Mouse (Mus musculus): Measurements from ENCODE around the gene Ctbp1. TPM values are rescaled to one million over a fixed set of nuclear protein-coding genes. Genes with fewer than 3 reads are reported as not detected.

The Ctbp1 gene
- polyA plus RNA-seq (2021; fragmentation: Nextera tagmentation), result 58.7 and 347 TPM in 2 replicates
- long read RNA-seq, experiment 1, transcript Ctbp1-211 (10 exons, 2,436 nt), result major isoform, 19 of 258 reads
- long read RNA-seq, experiment 1, transcript Ctbp1-201 (9 exons, 2,279 nt), result minor isoform, 17 of 258 reads
- long read RNA-seq, experiment 1, partial matches to known transcripts, result 77 of 258 reads
- long read RNA-seq, experiment 1, other reads (novel, unspliced or antisense), result 141 of 258 reads
- long read RNA-seq, experiment 2, partial matches to known transcripts, result 38 of 95 reads
- long read RNA-seq, experiment 2, other reads (novel, unspliced or antisense), result 50 of 95 reads

GRCm38 (mm10) chr5:33274953-33275454 lies at the start of gene Ctbp1:
TSS of gene Ctbp1 (minus strand) at chr5:33274994.

DNA sequence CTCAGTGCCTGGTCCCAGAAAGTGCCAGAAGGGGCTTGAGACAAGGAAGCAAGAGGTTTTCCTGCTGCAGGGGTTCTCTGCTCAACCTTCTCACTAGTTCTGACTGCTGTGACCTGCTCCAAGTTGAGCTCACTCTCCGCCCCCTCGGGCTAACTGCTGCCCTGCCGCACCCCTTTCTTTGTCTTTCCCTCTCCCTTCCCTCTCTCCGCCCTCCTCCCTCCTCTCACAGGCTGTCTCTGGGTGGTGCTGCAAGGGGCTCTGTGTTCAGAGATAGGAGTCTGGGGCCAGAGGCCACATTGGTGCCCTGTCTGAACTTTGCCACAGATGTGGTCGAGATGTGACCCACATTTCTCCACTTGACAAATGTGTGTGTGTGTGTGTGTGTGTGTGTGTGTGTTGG lies 56.7 kb downstream of the Ctbp1 start, which contains the start of gene Spon2:
TSS of gene Spon2 (minus strand) at position 375 of the 400 bp plus-strand sequence.

Other genes starting within 250 kb of the Ctbp1 start
- gene Slc5a1, start 170.8 kb downstream of the Ctbp1 start, polyA plus RNA-seq (2021; fragmentation: Nextera tagmentation), result not detected in 2 replicates
- gene Spon2, start 56.5 kb downstream of the Ctbp1 start, polyA plus RNA-seq (2021; fragmentation: Nextera tagmentation), result 0.25 TPM in 1 of 2 replicates, not detected in the other
- 90.8 and 92.0 TPM in 2 replicates for gene Maea, start 60.5 kb upstream of the Ctbp1 start, polyA plus RNA-seq (2021; fragmentation: Nextera tagmentation)
- 1.9 and 2.5 TPM in 2 replicates for gene Uvssa, start 103.6 kb upstream of the Ctbp1 start, polyA plus RNA-seq (2021; fragmentation: Nextera tagmentation)
- not detected in 2 replicates for gene Nkx1-1, start 159.0 kb upstream of the Ctbp1 start, polyA plus RNA-seq (2021; fragmentation: Nextera tagmentation)

Data from left cerebral cortex, adult 6 months (tissue).